Mouse (Mus musculus): ENCODE data around the gene Kcnk18.
A peak's percentile ranks its signal among the peaks of the same experiment; 100 is the strongest.

Kcnk18 gene

GRCm38 (mm10) chr19:59221131-59221530, 2.1 kb downstream of the Kcnk18 start:
- DNase-seq (ENCODE audit: inconsistent ontology term) = peak; percentile 22

GRCm38 (mm10) chr19:59228376-59228775, 9.4 kb downstream of the Kcnk18 start:
- DNase-seq (ENCODE audit: inconsistent ontology term) = no peak

- no peak for DNase-seq (ENCODE audit: inconsistent ontology term)
Observed at GRCm38 (mm10) chr19:59232786-59233185, 13.8 kb downstream of the Kcnk18 start.

- DNase-seq (ENCODE audit: inconsistent ontology term) = no peak
Observed at GRCm38 (mm10) chr19:59235001-59235400, 16.0 kb downstream of the Kcnk18 start.

GRCm38 (mm10) chr19:59236046-59236445, 17.0 kb downstream of the Kcnk18 start:
- no peak for DNase-seq (ENCODE audit: inconsistent ontology term)

GRCm38 (mm10) chr19:59238630-59239029, 19.6 kb downstream of the Kcnk18 start:
- no peak for DNase-seq (ENCODE audit: inconsistent ontology term)

GRCm38 (mm10) chr19:59239124-59239817, 20.3 kb downstream of the Kcnk18 start:
- peak; percentile 72 for DNase-seq (ENCODE audit: inconsistent ontology term)

- DNase-seq (ENCODE audit: inconsistent ontology term) = no peak
Observed at GRCm38 (mm10) chr19:59241987-59242386, 23.0 kb downstream of the Kcnk18 start.

GRCm38 (mm10) chr19:59243057-59243456, 24.0 kb downstream of the Kcnk18 start:
- no peak for DNase-seq (ENCODE audit: inconsistent ontology term)

- peak; percentile 30 for DNase-seq (ENCODE audit: inconsistent ontology term)
Observed at GRCm38 (mm10) chr19:59248144-59248543, 29.1 kb downstream of the Kcnk18 start.

- DNase-seq (ENCODE audit: inconsistent ontology term) = no peak
Observed at GRCm38 (mm10) chr19:59248553-59249286, 29.7 kb downstream of the Kcnk18 start.

GRCm38 (mm10) chr19:59252651-59253050, 33.6 kb downstream of the Kcnk18 start:
- no peak for DNase-seq (ENCODE audit: inconsistent ontology term)

- DNase-seq (ENCODE audit: inconsistent ontology term) = no peak
Observed at GRCm38 (mm10) chr19:59259633-59260032, 40.6 kb downstream of the Kcnk18 start.

- DNase-seq (ENCODE audit: inconsistent ontology term) = no peak
Observed at GRCm38 (mm10) chr19:59260718-59261442, 41.9 kb downstream of the Kcnk18 start, which contains the start of gene Slc18a2. Slc18a2 (plus strand) TSS chr19:59260896.

GRCm38 (mm10) chr19:59261604-59262003, 42.6 kb downstream of the Kcnk18 start:
- no peak for DNase-seq (ENCODE audit: inconsistent ontology term)

GRCm38 (mm10) chr19:59263171-59263570, 44.2 kb downstream of the Kcnk18 start:
- no peak for DNase-seq (ENCODE audit: inconsistent ontology term)

- no peak for DNase-seq (ENCODE audit: inconsistent ontology term)
Observed at GRCm38 (mm10) chr19:59264838-59265532, 46.0 kb downstream of the Kcnk18 start.

GRCm38 (mm10) chr19:59265907-59266306, 46.9 kb downstream of the Kcnk18 start:
- DNase-seq (ENCODE audit: inconsistent ontology term) = no peak

GRCm38 (mm10) chr19:59267417-59267963, 48.5 kb downstream of the Kcnk18 start:
- no peak for DNase-seq (ENCODE audit: inconsistent ontology term)

GRCm38 (mm10) chr19:59273190-59273589, 54.2 kb downstream of the Kcnk18 start:
- DNase-seq (ENCODE audit: inconsistent ontology term) = no peak

- no peak for DNase-seq (ENCODE audit: inconsistent ontology term)
Observed at GRCm38 (mm10) chr19:59276354-59276753, 57.3 kb downstream of the Kcnk18 start.

Data from Muller cell, postnatal 12 days (primary cell).